Mouse (Mus musculus) brain, embryonic 14.5 days (tissue): Measurements from ENCODE around the gene Cd3d. TPM values are rescaled to one million over a fixed set of nuclear protein-coding genes. Genes with fewer than 3 reads are reported as not detected.
"Not testable (repeated sequence)": the region's sequence is repeated elsewhere in the genome, so short reads cannot be mapped to it uniquely, and the experiment has no call there.

Experiments used
- DNase-seq: peaks from one replicate; pipeline ENCODE4 v3.0.0-alpha.2; 2011; ENCODE audit warnings: low read depth
- CTCF ChIP-seq: fragments of 200-500 bp; IDR thresholded peaks from 2 replicates; pipeline ENCODE4 v1.5.1; 2012; ENCODE audit warnings: inconsistent platforms, mild to moderate bottlenecking, moderate library complexity, borderline replicate concordance; ENCODE audit not compliant: insufficient read depth, insufficient read length; ENCODE audit errors: extremely low read depth
- POLR2A ChIP-seq: fragments of 200-500 bp; IDR thresholded peaks from 2 replicates; pipeline ENCODE4 v1.6.1; 2012; ENCODE audit warnings: mild to moderate bottlenecking, inconsistent platforms, borderline replicate concordance; ENCODE audit not compliant: poor library complexity, insufficient read depth, insufficient read length, severe bottlenecking; ENCODE audit errors: extremely low read depth
- polyA plus RNA-seq: library from polyadenylated mRNA; depleted of rRNA; stranded (reverse); fragments of >200 nt; gene quantifications from 2 replicates; pipeline ENCODE4 v1.2.3, GENCODE M21; 2012; rRNA removed

Gene Cd3d
- not detected in 2 replicates for polyA plus RNA-seq

GRCm38 (mm10) chr9:44981676-44982075 lies at the start of gene Cd3d:
Cd3d (plus strand) TSS chr9:44981786.
- TF ChIP-seq CTCF, result no peak
- DNase-seq, result no peak

- no peak for DNase-seq
- TF ChIP-seq CTCF (no peak), POLR2A (no peak)
Measured at GRCm38 (mm10) chr9:44941756-44942155, 39.8 kb upstream of the Cd3d start.

- TF ChIP-seq POLR2A (no peak), CTCF (no peak)
- DNase-seq, result no peak
Measured at GRCm38 (mm10) chr9:44942421-44942820, 39.2 kb upstream of the Cd3d start.

- DNase-seq, result no peak
- TF ChIP-seq POLR2A, result no peak
- no peak for TF ChIP-seq CTCF
Measured at GRCm38 (mm10) chr9:44946185-44946695, 35.3 kb upstream of the Cd3d start.

- no peak for TF ChIP-seq POLR2A
- TF ChIP-seq CTCF, result no peak
- no peak for DNase-seq
Measured at GRCm38 (mm10) chr9:44947836-44948235, 33.8 kb upstream of the Cd3d start.

- TF ChIP-seq POLR2A (no peak), CTCF (no peak)
- no peak for DNase-seq
Measured at GRCm38 (mm10) chr9:44954432-44954831, 27.2 kb upstream of the Cd3d start.

- DNase-seq, result peak; percentile 100
- peak; percentile 25; the same call in 1 of the 2 replicates for TF ChIP-seq POLR2A
- no peak for TF ChIP-seq CTCF
Measured at GRCm38 (mm10) chr9:44965126-44965832, 16.3 kb upstream of the Cd3d start, which contains the start of gene Ube4a. Ube4a (minus strand) TSS chr9:44965600.

- TF ChIP-seq POLR2A (no peak), CTCF (no peak)
- no peak for DNase-seq
Measured at GRCm38 (mm10) chr9:44965833-44966466, 15.6 kb upstream of the Cd3d start.

GRCm38 (mm10) chr9:44966815-44967242 lies 14.8 kb upstream of the Cd3d start:
- TF ChIP-seq POLR2A (no peak), CTCF (peak; percentile 71; the same call in 1 of the 2 replicates)
- peak; percentile 75 for DNase-seq

- DNase-seq, result not testable (repeated sequence)
Measured at GRCm38 (mm10) chr9:44967763-44968162, 13.8 kb upstream of the Cd3d start.

GRCm38 (mm10) chr9:44969450-44969849 lies 12.1 kb upstream of the Cd3d start:
- TF ChIP-seq POLR2A (no peak), CTCF (no peak)
- DNase-seq, result no peak

GRCm38 (mm10) chr9:44977813-44978212 lies 3.8 kb upstream of the Cd3d start:
- TF ChIP-seq POLR2A (no peak), CTCF (no peak)
- no peak for DNase-seq
